Mouse (Mus musculus): ENCODE results near the gene Mettl8. TPM values are rescaled to one million over a fixed set of nuclear protein-coding genes. Genes with fewer than 3 reads are reported as not detected.

Mettl8 gene
- polyA plus RNA-seq, 1 experiment, result 3.3 TPM

DNA sequence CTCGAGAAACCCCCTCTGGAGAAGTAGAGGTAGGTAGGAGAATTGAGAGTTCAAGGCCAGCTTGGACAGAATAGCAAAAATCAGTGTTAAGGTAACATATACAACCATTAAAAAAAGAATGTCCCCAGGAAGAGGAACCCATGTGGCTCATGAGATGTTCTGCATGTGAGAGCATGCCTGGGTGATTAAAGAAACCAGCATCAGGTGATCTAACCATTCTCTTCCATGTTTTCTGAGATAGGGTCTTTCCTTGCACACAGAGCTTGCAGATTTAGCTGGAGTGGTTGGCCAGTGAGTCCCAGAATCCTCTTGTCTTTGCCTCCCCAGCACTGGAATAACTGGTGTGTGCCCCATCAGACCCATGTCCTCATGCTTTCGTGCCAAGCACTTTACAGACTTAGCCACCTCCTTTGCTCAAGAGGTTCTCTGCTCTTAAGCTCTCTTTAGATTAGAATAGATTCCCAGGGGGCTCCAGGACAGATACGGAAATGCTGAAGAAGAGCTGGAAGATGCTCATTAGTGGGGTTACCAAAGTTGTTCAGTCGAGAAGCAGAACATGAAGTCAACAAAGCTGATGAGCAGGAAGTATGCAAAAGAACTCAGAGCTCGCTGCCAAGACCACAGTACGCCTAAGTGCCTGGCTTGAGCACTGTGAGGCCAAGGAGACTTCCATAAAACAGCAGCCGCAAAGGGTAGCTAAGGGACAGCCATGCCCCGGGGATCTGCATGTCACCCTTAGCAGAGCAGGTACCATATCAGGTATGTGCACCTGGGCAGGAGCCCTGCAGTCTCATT, 110.7 kb downstream of the Mettl8 start:
- no peak for DNase-seq (ENCODE audit: low read depth, low spot score)
- 65% methylated on average over 8 of the region's 8 CpGs for WGBS

DNA sequence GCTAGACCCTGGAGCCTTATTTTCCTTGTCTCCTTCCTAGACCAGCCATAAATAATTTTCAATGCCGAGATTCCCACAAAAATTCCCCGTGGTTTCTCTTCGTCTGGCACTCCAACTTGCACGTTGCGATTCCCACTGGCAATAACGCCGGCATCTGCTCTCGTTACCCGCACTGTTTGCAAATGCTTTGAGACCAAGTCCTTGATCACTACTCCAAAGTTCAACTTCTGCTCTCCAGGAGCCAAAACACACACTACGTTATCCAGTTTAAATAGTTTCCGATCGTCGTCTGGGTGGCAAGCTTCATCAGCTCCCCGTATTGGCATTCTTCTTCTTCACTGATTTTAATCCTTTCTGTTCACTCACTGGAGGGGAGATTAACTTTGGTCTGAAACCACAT, 114.6 kb downstream of the Mettl8 start:
- WGBS, result 64% methylated on average over 14 of the region's 14 CpGs

DNA sequence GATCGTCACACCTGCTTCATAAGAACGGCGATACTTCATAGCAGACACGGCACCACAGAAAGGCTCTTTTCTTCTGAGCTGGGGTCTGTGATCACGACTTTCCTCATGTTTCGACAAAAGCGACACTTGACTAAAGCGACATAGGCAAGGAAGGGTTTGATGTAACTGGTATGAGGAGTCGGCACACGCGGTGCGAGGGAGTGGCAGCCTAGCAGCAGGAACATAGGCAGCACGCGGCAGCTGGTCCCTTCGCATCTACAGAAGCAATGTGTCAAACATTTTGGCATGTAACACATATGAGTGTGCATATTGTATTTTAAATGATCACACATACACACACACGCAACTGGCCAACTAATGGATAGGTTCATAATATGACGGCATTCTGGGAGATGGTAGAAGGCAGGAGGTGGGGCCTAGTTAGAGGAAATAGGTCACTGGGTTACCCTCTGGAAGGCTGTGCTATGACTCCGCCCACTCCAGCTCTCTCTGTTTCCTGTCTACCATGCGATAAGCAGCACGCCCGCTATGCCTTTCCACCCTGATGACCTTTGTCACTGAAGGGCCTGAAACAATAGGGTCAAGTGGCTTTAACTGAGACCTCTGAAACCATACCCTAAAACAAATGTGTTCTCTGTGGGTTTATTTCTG, 116.4 kb downstream of the Mettl8 start:
- no peak for DNase-seq (ENCODE audit: low read depth, low spot score)
- 85% methylated on average over 21 of the region's 21 CpGs for WGBS

More for the DNA sequence above, 114.6 kb downstream of the Mettl8 start:
- no peak for DNase-seq (ENCODE audit: low read depth, low spot score)

DNA sequence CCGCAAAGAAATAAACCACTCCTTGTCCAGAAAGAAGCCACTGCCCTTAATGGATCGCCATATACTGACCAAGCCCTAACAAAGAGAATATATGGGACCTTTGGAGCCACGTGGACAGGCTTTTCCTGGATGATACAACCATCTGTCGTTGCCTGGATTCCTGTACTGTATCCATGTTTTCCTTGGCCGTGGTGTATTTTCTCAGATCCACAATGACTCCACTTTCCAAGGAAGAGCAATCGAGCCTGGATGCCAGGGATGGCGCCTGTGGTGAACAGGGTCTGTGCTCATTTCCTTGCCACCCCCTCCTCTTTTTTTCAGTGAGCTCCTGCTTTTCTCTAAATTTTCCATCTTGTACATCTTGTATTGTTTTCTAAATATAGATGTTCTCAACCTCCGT, 120.6 kb downstream of the Mettl8 start:
- no peak for DNase-seq (ENCODE audit: low read depth, low spot score)
- WGBS, result 75% methylated on average over 8 of the region's 8 CpGs

DNA sequence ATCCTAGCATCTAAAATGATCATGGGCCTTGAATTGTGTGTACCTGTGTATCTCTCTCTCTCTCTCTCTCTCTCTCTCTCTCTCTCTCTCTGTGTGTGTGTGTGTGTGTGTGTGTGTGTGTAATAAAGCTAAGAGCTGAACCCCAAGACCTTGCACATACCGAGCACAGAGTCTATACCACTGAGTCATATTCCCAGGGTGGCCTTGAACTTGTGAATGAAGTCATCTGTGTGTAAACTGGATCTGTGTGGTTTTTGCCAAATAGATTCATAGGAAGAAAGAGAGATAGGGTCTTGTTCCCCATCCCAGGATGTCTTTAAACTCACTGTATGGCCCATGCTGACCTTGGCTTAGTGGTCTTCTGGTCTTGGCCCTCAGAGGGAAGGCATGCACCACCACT, 121.9 kb downstream of the Mettl8 start:
- DNase-seq (ENCODE audit: low read depth, low spot score), result no peak
- 83% methylated on average over 1 of the region's 1 CpGs for whole genome bisulfite sequencing

DNA sequence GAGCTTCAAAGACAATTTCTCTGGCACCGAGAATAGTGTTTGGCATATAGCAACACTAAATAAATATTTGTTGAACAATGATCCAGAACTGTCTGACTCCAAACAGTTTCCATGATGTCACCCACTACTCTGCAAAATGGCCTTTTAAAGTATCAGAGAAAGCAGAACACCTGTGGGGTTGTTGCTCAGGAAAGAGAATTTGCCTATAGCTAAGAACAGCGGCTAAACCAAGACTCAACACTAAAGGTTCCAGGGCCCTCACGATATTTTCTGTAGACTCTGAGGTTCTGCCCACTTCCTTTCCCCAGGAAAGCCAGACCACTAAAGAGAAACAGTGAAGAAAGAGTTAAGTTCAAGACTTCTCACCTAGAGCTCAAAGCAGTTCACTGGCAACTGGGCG, 122.4 kb downstream of the Mettl8 start:
- DNase-seq (ENCODE audit: low read depth, low spot score), result no peak
- WGBS, result 58% methylated on average over 4 of the region's 4 CpGs

DNA sequence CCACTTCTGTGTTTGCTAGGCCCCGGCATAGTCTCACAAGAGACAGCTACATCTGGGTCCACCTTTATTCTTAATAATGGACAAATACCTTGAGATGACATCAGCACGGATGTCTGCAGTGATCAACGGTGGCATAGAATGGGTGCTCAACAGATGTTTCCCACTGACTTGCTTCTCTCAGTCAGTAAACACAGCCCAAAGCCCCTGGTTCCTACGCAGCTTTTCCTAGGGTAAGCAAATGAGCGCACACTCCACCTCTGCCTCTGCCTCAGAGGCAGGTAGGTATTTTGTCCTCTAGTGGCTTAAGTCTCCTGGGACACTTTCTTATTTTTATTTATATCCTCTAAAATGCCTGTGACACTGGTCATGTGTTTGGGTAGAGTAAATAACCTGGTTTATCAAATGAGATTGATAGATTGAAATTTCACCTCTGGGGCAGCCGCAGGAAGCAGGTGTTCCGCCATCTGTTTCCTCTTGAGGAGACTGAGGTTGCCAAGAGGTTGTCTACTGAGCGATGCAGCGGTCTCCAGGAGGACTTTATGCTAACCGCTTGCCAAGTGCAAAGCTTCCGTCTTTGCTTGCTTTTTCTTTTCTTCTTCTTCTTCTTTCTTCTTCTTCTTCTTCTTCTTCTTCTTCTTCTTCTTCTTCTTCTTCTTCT, 124.6 kb downstream of the Mettl8 start:
- DNase-seq (ENCODE audit: low read depth, low spot score), result no peak
- WGBS, result 77% methylated on average over 11 of the region's 11 CpGs

DNA sequence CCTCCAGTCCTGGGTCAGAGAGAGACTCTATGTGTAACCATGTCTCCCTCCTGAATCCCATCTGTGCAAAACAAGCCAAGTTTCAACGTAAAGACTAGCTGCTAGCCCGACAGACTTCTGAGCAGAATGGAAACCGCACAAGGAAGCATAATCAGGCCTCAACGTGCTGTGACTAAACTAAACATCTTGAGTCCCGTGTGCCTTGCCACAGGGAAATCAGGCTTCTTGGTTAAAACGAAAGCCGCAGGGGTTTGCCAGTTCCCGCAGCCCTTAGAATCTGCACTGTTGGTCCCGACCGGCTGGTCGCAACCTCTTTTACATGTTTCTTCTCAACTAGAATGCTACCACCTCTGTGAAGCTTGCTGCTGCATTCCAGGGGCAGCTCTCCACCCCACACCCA, 125.7 kb downstream of the Mettl8 start:
- no peak for DNase-seq (ENCODE audit: low read depth, low spot score)
- WGBS, result 87% methylated on average over 11 of the region's 11 CpGs

DNA sequence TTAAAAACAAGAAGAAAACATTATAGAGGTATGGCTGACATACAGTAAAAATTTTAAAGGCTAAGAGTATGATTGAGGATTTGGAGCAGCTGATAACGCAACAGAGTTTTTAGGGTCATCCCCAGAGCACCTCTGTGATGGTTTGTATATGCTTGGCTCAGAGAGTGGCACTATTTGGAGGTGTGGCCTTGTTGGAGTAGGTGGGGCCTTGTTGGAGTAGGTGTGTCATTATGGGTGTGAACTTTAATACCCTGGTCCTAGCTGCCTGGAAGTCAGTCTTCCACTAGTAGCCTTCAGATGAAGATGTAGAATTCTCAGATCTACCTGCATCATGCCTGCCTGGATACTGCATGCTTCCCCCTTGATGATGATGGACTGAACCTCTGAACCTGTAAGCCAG, 131.3 kb downstream of the Mettl8 start:
- no peak for DNase-seq (ENCODE audit: low read depth, low spot score)
- 81% methylated on average over 1 of the region's 1 CpGs for WGBS

DNA sequence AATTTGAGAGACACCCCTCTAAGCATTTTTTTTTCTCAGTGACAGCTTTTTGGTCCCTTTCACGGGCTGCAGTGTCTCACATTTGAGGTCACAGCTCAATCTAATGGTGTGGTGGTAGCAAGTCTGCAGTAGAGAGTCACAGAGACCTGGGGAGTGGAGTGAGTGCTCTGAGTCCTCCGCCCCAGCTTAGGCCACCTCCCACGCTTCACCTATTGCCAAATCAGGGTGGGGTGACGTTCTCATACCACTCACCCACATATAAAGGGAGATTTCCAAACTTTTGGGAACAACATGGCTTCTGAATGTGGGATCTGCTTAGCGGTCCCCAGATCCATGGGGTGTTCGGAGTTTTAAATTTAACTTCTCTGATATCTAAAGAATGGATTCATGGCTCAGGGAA, 132.6 kb downstream of the Mettl8 start:
- 52% methylated on average over 6 of the region's 6 CpGs for WGBS
- no peak for DNase-seq (ENCODE audit: low read depth, low spot score)

DNA sequence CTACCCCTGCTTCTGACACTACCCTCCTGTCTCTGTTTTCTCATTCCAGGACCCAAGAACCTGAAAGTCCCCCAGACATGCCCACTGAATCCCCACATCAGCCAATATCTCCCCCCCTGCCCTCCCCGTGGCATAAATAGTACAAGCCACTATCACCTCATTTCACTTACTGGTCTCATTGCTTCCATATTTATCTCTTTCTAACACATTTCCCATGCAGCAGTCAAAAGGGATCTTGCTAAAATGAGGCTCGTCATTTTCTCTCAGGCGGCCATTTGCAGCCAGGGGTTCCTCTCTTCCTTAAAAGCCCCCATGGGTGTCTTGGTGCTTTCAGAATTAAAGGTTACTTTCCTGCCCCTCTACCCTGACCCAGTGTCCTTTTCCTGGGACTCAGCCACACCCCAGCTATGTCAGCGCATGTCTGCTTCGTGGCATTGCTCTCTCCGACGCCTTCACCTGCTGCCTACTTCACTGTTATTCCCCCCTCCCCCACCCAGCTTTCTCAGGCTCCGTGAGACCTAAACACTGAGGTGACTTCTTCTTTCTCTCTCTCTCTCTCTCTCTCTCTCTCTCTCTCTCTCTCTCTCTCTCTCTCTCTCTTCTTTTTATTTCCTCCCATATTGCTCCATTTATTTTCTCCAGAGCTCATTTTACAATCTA, 134.3 kb downstream of the Mettl8 start:
- 43% methylated on average over 8 of the region's 8 CpGs for WGBS
- no peak for DNase-seq (ENCODE audit: low read depth, low spot score)

DNA sequence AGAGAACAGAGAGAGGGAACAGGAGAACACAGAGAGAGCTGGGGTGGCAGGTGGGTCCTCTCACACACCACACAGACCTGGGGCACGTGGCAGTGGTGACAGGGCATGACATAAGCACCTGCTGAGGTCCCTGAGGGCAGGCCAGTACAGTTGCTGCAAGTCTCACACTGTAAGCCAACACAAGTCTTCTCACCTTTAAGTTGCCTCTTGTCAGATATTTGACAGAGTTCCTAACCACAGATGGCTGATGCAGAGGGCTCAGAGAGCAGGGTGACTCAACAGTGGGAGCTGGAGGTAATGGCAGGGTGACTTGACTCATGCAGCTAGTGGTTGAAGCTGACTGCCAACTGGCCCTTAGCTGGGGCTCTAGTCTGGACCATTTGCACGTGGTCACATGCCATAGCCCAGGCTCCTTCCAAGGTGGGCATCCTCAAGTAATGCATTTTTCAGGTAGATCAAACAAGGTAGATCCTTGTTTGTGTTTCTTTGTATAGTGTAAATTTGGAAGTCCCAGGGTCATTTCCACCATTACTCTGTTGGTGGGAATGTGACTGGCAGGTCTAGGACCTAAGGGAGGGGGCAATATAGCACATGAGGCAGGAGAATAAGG, 135.4 kb downstream of the Mettl8 start:
- no peak for DNase-seq (ENCODE audit: low read depth, low spot score)
- 73% methylated on average over 2 of the region's 2 CpGs for WGBS

DNA sequence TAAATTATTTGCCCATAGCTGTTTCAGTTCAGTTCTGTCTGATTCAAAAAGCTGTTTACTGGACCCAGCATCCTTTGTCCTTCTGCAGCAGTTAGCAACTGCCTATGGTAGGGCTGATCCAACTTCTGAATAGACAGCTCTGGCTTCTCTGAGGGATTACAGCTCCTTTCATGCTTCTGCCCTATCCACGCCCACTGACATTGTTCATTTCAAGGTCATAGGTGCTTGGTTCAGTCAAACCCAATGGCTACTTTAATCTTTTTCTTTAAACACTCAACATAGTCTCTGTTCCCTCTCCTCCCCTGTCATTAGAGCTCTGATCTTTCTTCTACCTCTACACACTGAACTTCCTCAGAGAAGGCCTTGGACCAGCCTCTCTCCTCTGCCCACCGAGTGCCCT, 136.9 kb downstream of the Mettl8 start:
- DNase-seq (ENCODE audit: low read depth, low spot score), result no peak
- 89% methylated on average over 2 of the region's 2 CpGs for WGBS

Other genes starting within 250 kb of the Mettl8 start
- 10.0 and 12.1 TPM in 2 replicates for gene Tlk1, start 229.9 kb downstream of the Mettl8 start, polyA plus RNA-seq (2012; rRNA removed)
- gene Dcaf17, start 255 bp downstream of the Mettl8 start, polyA plus RNA-seq (2012; rRNA removed), result 2.4 and 4.7 TPM in 2 replicates
- gene Cybrd1, start 62.3 kb upstream of the Mettl8 start, polyA plus RNA-seq (2012; rRNA removed), result 1.7 and 2.6 TPM in 2 replicates
- gene Dync1i2, start 156.1 kb upstream of the Mettl8 start, polyA plus RNA-seq (2012; rRNA removed), result 20.7 and 21.5 TPM in 2 replicates